Mouse (Mus musculus) limb, embryonic 15.5 days (tissue): ENCODE data around the gene Nepro. TPM values are rescaled to one million over a fixed set of nuclear protein-coding genes. Genes with fewer than 3 reads are reported as not detected.

Experiments
- ATAC-seq: fragments of 200-750 bp; cut with Nextera tagmentation; 2 replicates; pipeline ENCODE4 v1.8.0; 2017; ENCODE audit warnings: low read depth, moderate TSS enrichment; ENCODE audit not compliant: insufficient number of reproducible peaks, low FRiP score, low TSS enrichment
- H3K27ac ChIP-seq: fragments of 300-500 bp; sonication (generic); 2 replicates; pipeline ENCODE4 v1.5.1; 2015; ENCODE audit warnings: moderate library complexity, mild to moderate bottlenecking, inconsistent platforms
- H3K27me3 ChIP-seq: fragments of 300-500 bp; sonication (generic); 2 replicates; pipeline ENCODE4 v1.6.1; 2015; ENCODE audit warnings: inconsistent platforms
- H3K36me3 ChIP-seq: fragments of 300-500 bp; sonication (generic); 2 replicates; pipeline ENCODE4 v1.6.1; 2015; ENCODE audit warnings: inconsistent platforms
- H3K4me1 ChIP-seq: fragments of 300-500 bp; sonication (generic); 2 replicates; pipeline ENCODE4 v1.6.1; 2015; ENCODE audit warnings: inconsistent platforms
- H3K4me2 ChIP-seq: fragments of 300-500 bp; sonication (generic); 2 replicates; pipeline ENCODE4 v1.6.1; 2015; ENCODE audit warnings: mild to moderate bottlenecking, inconsistent platforms
- H3K4me3 ChIP-seq: fragments of 300-500 bp; sonication (generic); 2 replicates; pipeline ENCODE4 v1.5.1; 2015; ENCODE audit warnings: mild to moderate bottlenecking, inconsistent platforms
- H3K9ac ChIP-seq: fragments of 300-500 bp; sonication (generic); 2 replicates; pipeline ENCODE4 v1.6.1; 2015; ENCODE audit warnings: inconsistent platforms
- H3K9me3 ChIP-seq: fragments of 300-500 bp; sonication (generic); 2 replicates; pipeline ENCODE4 v1.6.1; 2016; ENCODE audit warnings: inconsistent platforms
- WGBS: fragments of 180-500 bp; shearing (Covaris S2); methylation state at CpG from one replicate; pipeline ENCODE4 v1.1.7; 2015; 5-methylcytosine and 5-hydroxymethylcytosine counted together
- polyA plus RNA-seq: library from polyadenylated mRNA; unstranded; fragments of >200 nt; fragmentation: Nextera tagmentation; extraction: Ambion mirVana; gene quantifications from 2 replicates; pipeline ENCODE4 v1.2.1, GENCODE M21; 2015

Nepro gene
- polyA plus RNA-seq, 1 experiment from 2014 or later, result 7.4 TPM

GRCm38 (mm10) chr16:44778538-44779147 is 54.5 kb downstream of the Nepro start:
- Histone ChIP-seq H3K9me3 (no peaks in the 10 kb centered on the region), H3K9ac (no peak overlapping the region), H3K36me3 (no peaks in the 10 kb centered on the region), H3K27me3 (no peaks in the 10 kb centered on the region), H3K4me1 (no peaks in the 10 kb centered on the region), H3K4me2 (no peak overlapping the region), H3K27ac (no peak overlapping the region), H3K4me3 (no peak overlapping the region)
- ATAC-seq, result no peak
- 60% methylated on average over 17 of the region's 17 CpGs for WGBS

DNA sequence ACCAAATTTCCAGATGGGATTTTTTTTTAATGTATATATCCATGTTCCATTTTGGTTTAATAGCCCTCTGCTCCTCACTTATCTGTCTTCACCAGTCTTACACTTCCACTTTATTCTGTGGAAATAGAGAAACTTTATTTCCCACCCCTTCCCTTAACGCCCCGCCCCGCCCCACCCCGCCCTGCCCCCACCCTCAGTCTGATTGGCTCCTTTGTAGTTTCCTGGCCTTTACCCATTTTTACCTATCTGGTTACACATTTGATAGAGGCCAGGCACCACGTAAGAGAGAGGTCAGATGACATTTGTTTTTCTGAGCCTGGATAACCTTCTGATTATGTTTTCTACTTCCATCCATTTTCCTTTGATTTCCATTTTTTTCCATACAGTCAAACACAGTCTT is 55.4 kb downstream of the Nepro start:
- Histone ChIP-seq H3K27me3 (no peaks in the 10 kb centered on the region), H3K9me3 (no peaks in the 10 kb centered on the region), H3K4me2 (no peak overlapping the region), H3K4me1 (no peaks in the 10 kb centered on the region), H3K9ac (no peak overlapping the region), H3K27ac (no peak overlapping the region), H3K4me3 (no peak overlapping the region), H3K36me3 (no peaks in the 10 kb centered on the region)
- 87% methylated on average over 5 of the region's 5 CpGs for WGBS
- no peak for ATAC-seq

DNA sequence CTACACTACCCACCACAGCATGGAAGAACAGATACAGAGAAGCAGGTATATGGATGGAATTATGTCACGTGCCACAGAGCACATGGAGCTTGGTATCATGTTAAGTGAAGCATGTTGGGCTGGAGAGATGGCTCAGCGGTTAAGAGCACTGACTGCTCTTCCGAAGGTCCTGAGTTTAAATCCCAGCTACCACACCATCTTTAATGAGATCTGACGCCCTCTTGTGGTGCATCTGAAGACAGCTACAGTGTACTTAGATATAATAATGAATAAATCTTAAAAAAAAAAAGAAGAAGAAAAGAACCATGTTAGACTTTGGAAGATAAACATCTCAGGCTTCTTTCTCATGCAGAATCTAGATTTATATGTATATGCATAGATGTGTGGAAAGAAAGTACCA is 56.6 kb downstream of the Nepro start:
- WGBS, result 66% methylated on average over 4 of the region's 4 CpGs
- Histone ChIP-seq H3K4me1 (no peaks in the 10 kb centered on the region), H3K27me3 (no peaks in the 10 kb centered on the region), H3K9ac (no peak overlapping the region), H3K4me2 (no peak overlapping the region), H3K9me3 (no peaks in the 10 kb centered on the region), H3K36me3 (no peaks in the 10 kb centered on the region), H3K27ac (no peak overlapping the region), H3K4me3 (no peak overlapping the region)
- no peak for ATAC-seq

Other genes with a start within 250 kb of the Nepro start
- 56.1 and 57.6 TPM in 2 replicates for gene Boc, start 165.4 kb upstream of the Nepro start, polyA plus RNA-seq
- gene Gtpbp8, start 22.1 kb downstream of the Nepro start, polyA plus RNA-seq, result 23.1 and 26.7 TPM in 2 replicates
- 2.6 and 3.1 TPM in 2 replicates for gene Cd200r1, start 41.4 kb downstream of the Nepro start, polyA plus RNA-seq
- gene Cd200r4, start 87.4 kb downstream of the Nepro start, polyA plus RNA-seq, result 0.56 and 0.76 TPM in 2 replicates
- not detected in 2 replicates for gene Cd200r2, start 142.8 kb downstream of the Nepro start, polyA plus RNA-seq
- 3.6 and 4.1 TPM in 2 replicates for gene Cd200r3, start 219.4 kb downstream of the Nepro start, polyA plus RNA-seq